Mouse (Mus musculus) retina, embryonic 14.5 days (tissue): ENCODE results near the gene Nkain1.
A peak's percentile ranks its signal among the peaks of the same experiment; 100 is the strongest.

Experiments used
- DNase-seq: peaks from one replicate; pipeline ENCODE4 v3.0.0-alpha.2; 2015; ENCODE audit warnings: low spot score

The Nkain1 gene

DNA sequence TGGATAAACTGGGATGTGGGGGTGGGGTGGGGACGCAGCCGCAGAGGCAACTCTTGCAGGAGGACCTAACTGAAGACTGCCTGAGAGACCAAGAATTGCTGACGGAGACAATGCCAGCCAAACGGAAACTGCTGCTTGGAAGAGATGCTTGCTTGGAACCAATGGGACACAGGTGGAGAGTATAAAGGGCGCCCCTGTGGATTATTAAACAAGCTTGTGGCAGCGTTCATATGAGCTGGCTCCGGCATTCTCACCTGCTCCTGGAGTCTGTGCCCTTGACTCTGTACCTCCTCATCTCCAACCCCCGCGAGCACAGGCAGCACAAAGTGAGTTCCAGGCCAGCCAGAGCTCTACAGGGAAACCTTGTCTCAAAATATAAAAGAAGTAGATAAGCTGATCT lies 23.5 kb downstream of the Nkain1 start:
- DNase-seq = no peak

DNA sequence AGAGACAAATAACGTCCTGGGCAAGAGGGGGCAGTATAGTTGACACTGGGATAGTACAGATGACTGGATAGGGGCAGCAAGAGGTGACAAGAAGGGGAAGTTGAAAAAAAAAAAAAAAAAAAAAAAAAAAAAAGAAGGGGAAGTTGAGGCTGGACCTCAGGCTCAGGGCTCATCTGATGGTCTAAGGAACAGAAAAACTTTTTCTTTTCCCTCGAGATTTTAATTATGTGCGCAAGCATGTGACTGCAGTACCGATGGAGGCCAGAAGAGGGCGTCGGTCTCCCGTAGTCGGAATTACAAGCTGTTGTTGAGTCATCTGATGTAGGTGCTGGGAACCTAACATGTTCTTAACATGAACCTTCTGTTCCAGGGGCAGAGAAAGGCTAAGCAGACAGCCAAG lies 24.8 kb downstream of the Nkain1 start:
- DNase-seq = no peak

DNA sequence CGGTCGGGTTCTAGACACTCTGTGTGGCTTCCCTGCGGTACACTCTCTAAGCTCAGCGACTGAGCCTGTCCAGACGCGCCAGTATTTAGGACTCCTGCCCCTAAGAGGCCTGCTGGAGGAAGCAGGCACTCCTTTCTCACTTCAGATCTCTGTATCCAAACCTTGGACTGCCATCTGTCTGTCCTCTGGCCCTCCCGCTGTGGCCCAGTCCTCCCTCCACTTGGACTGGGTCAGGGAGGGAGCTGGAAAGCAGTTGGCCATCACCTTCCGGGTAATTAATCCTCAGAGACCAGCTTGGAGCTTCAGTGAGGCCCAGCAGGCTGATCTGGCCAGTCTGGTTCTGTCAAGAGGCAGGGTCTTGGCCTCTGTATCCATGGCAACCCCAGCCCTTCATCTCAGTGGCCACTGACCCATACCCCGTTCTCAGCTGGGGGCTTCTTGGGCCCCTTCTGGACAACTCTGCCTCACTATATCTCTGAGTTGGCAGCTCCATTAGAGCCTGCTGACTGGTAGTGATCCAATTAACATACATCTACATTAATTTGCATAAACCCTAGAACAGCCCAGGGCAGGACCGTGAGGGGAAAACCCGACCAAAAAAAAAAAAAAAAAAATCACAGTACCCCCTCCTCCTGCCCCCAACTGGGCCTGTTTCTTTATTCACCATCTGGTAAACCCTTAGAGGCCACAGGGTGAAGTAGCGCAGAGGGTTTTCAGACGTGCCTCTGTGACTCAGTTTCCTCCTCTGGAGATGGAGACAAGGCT lies 27.0 kb downstream of the Nkain1 start:
- peak; percentile 90 for DNase-seq

DNA sequence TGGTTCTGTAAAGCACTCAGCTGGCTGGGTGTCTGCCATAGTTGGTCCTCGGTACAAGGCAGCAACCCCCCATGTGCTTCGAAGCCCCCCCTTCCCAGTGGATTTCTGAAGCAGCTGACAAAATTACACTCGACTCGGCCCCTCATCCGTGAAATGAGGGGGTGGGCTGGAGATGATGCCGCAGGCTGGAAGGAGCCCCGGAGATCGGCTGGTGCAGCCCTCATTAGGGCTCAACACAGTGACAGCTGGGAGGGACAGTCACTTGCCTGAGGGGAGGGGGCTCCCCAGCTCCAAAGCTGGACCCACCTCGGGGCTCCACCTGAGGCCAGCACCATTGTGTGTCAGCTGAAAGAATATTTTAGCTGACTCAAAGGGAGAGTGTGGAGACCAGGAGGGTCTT lies 29.6 kb downstream of the Nkain1 start:
- DNase-seq = peak; percentile 74

DNA sequence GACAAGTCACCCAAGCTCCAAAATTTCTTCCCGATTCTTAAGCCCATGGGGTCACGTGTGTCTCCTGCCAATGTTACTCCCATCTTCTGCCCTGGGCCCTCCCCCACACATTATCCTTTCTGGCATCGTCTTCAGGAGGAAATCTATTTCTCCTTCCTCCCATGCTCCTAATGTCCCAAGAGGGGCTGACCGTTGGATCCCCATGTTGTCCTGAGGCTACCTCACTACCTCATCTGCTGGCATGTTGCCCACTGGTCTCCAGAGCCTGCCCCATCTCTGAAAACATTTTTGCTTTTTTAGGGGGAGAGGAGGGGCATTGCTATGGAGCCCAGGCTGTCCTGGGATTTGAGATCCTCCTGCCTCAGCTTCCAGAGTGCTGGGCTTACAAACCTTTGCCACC lies 30.9 kb downstream of the Nkain1 start:
- DNase-seq = no peak

DNA sequence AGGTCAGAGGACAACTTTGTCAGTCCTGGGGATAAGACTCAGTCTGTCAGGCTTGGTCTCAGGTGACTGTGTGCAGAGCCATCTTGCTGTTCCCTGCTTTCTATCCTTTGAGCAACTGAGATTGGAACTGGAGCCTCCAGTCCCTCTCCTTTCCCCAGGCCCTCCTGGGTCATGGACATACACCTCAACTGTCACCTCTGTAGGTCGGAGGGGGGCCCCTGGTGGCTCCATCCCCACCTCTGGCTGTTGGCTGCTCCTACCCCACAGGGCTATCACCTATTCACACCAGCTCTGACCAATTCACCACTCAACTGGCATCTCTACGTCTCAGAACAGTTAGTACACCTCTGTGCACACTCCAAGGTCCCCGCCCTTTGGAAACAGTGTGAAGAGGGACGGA lies 33.1 kb downstream of the Nkain1 start:
- no peak for DNase-seq

DNA sequence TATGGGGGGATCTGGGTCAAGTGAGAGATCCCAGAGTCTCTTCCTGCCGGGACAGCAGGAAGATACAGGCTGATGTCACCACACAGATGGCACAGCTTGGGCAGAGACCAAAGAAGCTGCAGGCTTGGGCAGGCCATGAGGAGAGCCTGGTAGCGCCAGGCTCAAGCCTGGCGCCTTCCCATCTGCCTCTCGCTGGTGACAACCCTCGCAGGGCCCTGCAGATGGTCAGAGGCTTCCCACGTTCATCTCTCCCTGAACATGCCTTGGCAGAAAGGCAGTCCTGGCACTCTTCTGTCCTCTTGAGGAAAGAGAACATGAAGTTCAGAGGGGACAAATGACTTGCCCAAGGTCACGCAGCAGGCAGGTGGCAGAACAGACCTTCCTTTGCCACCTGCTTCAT lies 34.3 kb downstream of the Nkain1 start:
- no peak for DNase-seq

DNA sequence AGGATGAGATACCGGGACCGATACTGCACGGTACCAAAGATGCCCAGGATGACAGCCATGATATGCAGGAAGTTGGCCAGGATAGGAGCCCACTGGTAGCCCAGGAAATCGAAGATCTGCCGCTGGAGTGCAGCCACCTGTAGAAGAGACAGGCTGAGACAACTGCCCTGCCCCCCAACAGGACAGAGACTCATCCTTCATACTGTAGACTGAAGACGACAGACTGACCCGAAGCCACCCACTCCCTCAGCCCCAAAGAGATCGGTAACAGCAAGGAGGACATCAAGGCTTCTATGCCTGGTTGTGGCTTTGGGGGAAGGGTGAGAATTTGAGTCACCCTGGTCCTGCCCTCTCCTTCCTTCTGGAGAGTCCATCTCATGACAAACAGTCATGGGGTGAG lies 34.9 kb downstream of the Nkain1 start:
- no peak for DNase-seq

DNA sequence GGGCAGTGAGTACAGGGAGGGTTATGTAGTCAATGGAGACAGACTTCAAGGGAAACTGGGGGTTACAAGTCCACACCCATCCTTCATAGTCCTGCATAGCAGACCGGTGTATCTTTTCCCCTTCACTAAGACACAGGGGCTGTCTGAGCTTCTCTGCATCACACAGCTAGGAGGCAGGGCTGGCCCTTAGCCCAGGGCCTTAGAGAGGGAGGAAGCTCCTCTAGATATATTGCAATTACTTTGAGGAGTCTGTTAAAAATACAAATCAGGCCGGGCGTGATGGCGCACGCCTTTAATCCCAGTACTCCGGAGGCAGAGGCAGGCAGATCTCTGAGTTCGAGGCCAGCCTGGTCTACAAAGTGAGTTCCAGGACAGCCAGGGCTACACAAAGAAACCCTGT lies 36.6 kb downstream of the Nkain1 start:
- DNase-seq = no peak

DNA sequence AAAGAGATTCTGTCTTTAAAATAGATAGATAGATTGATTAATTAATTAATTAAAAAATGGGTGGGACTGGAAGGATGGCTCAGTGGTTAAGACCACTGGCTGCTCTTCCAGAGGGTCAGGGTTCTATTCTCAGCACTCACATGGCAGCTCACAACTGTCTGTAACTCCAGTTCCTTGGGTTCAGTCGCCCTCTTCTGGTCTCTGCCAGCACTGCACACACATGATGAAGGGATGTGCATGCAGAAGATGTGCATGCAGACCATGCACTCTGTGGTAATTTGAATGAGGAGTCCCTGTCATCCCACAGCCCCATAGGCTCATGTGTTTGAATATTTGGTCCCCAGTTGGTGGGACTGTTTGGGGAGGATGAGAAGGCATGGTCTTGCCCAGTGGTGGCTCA lies 38.2 kb downstream of the Nkain1 start:
- no peak for DNase-seq

DNA sequence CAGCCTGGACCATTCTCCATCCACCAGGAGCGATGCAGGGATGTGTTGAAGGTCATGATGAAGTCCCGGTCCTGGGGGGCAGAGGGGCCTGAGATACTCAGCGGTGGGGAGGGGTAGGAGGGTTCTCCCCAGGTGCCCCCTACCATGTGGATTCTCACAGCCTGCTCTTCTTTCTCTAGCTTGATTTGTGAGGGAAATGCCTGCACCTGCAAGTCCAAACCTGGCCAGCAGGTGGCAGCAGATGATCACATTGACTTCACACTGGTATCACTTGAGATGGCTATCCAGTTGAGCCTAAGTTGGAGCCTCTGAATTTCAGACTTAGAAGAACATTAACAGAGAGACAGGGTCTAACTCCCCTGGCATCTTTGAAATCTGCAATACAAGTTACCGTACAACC lies 40.0 kb downstream of the Nkain1 start:
- peak; percentile 92 for DNase-seq

DNA sequence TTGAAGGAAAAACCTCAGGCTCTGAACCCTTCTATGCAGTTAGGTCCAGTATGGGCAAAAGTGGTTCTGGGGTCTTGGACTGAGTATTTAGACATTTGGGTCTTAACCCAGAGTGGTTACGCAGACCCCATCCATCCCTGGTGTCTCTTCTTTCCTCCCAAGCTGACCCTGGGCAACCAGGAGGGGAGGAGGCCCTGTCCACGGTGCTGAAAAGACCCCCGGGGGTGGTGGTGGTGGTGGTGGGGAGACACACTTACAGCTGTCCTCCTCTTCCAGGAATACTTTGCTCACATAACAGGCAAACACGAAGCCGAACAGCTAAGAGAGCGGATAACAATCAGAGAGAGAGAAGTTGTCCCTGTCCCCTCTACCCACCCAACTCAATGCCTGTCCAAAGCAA lies 41.6 kb downstream of the Nkain1 start:
- no peak for DNase-seq

DNA sequence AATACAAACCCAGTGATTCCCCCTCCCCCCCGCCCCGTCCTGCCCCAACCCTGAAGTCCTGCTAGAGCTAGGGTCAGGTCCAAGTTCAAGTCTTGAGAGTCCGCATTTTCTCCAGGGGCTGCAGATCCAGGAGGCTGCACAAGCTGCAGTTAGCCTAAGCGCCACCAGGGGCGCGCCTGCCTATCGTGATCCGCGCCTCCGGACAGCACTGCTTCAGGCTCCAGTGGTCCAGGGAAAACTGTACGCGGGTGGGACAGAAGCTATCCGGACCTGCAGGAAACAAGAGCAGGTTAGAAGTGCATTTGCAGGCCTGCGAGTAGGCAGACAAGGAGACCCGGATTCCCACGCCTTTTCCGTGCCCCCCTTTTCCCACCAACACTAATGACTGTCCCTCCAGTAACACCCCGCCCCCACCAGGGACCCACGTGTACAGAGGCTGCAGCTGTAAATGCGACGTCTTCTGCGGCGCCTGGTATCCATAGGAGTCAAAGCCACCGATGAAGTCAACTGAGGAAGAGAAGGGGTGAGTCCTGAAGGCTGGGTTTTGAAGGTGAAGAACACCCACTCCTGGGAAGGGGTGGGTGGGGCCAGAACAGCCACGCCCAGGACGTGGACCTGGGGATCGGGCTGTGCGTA lies 42.2 kb downstream of the Nkain1 start:
- DNase-seq = peak; percentile 88

DNA sequence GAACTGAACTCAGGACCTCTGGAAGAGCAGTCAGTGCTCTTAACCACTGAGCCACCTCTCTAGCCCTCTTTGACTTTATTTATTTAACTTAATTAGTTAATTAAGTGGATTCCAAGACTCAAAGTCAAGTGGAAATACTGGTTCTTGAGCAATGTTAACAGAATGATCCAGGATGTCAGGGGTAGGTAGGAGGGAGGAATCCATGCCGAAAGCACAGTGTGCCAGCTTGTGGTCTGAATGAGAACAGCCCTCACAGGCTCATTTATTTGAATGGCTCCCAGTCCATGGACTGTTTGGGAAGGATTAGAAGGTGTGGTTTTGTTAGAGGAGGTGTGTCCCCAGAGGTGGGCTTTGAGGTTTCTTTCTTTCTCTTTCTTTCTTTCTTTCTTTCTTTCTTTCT lies 46.2 kb downstream of the Nkain1 start:
- no peak for DNase-seq

DNA sequence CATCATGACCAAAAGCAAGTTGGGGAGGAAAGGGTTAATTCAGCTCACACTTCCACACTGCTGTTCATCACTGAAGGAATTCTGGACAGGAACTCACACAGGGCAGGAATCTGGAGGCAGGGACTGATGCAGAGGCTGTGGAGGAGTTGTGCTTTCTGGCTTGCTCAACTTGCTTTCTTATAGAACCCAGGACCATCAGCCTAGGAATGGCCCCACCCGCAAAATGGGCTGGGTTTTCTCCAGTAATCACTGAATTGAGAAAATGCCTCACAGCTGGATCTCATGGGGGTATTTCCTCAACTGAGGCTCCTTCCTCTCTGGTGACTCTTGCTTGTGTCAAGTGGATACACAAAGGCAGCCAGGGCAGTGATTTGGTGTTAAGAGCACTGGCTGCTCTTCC lies 48.9 kb downstream of the Nkain1 start:
- no peak for DNase-seq

DNA sequence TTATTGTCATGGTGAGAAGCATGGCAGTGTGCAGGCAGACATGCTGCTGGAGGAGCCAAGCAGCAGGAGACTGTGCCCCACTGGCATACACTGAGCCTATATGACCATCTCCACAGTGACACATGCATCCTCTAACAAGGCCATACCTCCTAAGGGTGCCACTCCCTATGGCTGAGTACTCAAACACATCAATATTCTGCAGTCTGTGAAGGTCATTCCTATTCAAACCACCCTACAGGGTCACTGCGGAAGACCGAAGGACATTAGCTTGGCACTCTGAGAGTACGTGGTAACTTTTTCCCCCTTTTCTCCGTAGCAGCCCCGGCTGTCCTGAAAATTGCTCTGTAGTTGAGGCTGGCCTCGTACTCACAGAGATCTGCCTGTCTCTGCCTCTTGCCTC lies 52.5 kb downstream of the Nkain1 start:
- DNase-seq = no peak

DNA sequence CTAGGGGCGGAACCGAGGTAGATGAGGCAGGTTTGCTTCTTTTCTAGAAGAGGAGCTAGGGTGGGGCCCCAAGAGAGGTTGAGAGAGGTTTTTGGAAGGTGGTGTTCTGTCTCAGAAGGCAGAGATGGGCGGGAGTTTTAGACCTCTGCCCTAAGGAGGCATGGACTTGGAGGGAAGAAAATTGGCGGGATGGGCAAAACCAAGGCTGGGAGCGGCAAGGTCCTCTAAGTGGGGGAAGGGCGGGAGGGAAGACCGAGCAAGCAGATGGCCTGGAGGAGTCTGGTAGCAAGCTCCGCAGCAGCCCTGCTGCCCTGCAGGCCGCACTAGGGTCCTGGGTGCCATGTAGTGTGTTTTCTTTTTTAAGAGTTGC lies 53.5 kb downstream of the Nkain1 start:
- DNase-seq = no peak

DNA sequence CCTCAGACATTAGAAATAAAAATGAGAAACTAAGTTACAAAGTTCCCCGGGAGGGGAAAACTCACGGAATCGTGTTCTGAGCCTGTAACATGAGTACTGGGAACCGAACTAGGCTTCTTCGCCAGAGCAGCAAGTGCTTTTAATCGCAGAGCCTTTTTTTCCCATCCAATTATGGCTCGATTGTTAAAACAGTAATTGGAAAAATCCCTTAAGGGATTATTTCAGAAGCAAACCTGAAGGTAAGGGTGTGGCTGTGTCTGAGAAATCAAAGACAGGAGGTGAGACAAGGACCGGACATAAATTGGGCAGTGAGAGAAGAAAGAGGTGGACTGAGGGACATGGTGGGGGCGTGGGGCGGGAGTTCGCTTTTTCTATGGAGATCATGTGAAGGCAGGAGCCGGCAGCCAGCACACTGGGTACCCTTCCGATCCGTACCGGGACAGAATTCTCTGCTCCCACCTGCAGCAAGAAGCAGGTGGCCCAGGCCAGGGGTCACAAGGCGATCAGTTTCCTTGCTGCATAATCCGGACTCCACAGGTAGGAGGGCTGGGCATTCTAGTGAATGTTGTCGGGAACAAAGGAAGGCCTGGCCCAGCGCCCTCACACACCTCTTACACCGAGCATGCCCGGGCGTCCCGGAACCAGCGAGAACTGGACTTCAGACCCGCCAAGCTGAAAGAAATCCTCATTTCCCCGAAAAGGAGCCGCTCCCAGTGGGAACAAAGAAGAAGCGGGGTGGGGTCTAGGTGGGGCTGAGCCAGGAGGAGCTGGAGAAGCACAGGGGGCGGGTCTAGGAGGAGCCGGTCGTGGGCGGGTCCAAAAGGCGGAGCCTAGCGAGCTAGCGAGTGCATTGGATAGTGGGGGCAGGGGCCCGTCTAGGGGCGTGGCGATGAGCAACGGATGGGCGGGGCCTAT lies 54.1 kb downstream of the Nkain1 start:
- DNase-seq = peak; percentile 98

DNA sequence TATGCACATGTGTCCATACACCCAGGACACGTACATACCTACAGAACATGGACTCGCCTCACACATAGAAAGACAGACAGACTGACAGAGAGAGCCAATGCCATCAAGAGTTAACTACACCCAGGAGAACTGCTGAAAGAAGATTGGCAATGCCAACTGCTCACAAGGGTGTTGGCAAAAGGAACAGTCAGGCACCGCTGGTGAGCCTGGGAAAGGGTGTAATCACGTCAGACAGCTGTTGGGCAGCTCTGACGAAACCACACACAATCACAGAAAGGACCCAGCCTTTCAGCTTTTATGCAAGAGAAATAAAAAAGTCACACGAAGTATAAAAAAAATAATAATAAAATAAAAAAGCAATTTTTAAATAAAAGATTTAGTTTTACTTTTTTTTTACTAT lies 57.5 kb downstream of the Nkain1 start:
- DNase-seq = no peak
